Mouse (Mus musculus): ENCODE measurements around the gene Smarca2.

Gene Smarca2

DNA sequence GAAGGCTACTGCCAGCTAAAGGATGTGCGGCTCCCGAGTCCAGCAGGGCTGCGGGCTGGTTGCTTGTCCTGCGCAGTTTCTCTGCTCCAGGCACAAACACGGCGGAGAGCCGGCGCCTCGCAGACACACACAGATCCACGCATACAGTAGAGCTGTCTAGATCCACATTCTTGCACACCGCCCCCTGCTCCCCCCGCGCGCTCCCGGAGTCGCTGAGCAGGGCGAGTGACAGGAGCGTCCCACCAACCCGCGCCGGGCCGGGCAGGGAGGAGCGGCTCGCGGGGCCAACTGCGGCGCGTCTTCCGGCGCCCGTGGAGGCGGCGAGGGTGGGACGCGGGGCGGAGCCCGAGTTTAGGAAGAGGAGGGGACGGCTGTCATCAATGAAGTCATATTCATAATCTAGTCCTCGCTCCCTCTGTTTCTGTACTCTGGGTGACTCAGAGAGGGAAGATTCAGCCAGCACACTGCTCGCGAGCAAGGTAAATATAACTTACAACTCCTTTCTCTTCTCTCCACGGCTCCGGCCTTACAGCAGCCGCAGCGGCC is at the start of gene Smarca2:
Smarca2 (plus strand) TSS at position 296 of the 546 bp plus-strand sequence.
- no peak for DNase-seq (ENCODE audit: extremely low spot score, low read depth, low spot score)

DNA sequence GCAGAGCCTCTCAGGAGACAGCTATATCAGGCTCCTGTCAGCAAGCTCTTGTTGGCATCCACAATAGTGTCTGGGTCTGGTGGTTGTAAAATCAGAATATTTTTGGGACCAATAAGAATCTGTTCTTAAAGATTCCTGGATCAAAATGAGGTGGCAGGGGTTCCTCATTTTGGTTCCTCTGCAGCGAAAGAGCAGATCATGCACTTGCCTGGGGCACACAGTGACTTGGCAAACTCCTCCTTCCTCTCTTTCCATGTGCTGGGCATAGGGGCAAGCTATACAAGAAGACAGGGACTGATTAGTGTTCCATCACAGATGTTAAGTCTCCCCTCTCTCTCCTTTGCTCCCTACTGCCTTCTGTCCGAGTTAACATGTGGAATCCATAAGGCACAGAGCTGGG is 40.0 kb upstream of the Smarca2 start:
- DNase-seq (ENCODE audit: extremely low spot score, low read depth, low spot score), result no peak

DNA sequence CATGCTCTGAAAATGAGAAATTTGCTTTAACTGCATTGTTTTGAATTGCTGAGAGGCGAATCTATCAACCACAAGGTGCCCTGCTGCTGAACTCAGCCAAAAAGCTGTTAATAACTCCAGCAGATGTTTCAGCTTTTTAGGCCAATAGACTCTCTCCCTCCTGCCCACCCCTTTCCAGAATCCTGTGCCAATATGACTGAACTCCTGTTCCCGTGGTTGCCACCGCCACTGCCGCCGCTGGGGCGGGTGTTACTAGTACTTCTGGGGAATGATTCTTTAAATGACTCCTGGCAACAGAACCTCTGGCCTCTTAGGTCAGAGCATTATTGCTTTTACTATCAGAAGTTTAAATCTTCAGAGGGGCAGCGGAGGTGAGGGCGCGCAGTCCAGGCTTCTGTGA is 38.7 kb upstream of the Smarca2 start:
- DNase-seq (ENCODE audit: extremely low spot score, low read depth, low spot score), result no peak

DNA sequence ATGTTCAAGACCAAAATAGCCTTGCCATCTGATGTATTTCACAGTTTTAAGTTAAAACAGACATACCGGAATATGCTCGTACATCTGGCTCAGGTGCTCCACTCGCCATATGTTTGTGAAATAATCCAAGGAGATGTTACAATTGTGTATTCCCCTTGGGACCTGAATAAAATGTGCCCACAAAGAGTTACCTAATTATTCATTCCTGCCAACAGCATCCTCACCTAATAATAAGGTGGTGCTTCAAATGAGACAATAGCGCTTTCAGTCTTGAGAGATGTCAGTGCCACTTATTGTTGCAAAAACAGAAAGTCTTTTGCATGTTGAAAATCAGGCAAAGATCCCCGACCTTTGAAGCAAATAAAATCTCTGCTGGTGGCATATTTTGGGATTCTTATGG is 36.6 kb upstream of the Smarca2 start:
- DNase-seq (ENCODE audit: extremely low spot score, low read depth, low spot score), result no peak

DNA sequence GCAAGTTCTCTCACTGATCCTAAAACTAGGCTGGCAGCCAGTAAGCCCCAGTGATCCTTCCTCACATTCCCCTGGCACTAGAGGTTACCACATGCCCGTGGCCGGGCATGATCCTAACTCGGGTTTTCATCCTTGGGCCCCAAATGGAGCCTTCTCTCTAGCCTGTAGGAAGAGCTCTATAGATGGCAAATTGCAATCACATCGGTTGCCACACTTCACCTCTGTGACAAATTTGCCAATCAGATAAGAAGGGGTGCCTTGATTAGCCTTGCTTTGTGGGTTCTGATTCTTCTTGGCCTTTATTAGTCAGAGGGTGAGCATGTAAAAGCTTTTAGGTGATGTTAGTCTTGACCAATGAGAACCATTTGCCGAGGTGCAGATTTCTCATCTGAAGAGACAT is 35.9 kb upstream of the Smarca2 start:
- no peak for DNase-seq (ENCODE audit: extremely low spot score, low read depth, low spot score)

DNA sequence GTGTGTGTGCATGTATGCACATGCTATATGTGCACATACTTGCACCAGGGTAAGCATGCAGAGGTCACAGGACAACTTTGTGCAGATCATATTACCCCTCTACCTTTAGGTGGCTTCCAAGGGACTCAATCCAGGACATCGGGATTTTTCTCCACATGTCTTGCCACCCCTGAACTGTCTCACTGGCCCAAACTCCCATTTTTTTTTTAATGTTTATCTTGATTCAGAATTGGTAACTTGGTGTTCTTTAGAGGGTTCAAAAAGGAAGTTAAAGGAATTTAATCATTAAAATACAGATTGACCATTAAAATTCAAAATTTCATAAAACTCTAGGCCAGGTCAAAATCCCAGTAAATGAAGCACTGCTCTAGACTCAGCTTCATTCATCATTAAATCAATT is 35.4 kb upstream of the Smarca2 start:
- DNase-seq (ENCODE audit: extremely low spot score, low read depth, low spot score), result no peak

DNA sequence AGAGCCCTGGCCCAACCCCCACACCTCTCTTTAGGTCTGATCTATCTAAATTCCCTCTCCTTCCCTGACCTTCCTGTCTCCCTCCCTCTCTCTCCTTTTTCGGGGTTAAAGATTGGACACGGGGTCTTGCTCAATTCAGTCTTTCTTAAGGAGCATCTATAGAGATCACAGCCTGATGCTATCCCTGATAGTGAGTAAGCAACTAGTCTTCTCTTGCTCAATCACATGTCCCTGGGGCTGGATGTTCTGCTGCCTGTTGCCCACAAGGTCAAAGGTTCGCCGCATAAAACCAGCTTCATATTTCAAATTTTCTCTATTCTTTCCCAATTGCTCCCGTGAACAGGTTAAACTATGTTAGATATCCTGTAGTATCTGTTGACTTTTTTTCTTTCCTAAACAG is 25.2 kb upstream of the Smarca2 start:
- no peak for DNase-seq (ENCODE audit: extremely low spot score, low read depth, low spot score)

DNA sequence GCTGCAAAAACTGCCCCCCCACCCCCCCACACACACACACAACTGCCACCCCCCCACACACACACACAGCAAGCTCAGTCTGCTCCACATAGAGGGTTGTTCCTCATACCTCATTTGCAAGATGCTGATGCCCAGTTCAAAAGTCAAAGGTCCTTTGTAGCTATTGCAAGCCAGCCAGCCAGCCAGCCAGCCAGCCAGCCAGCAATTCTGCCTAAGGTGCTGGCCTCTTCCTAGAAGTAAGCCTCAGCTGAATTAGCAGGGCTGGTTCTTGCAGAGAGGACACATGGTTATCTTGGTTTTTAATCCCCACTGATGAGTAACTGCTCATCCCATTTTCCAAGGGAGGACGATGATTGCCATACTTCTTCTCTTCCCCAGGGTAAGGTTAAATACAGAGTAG is 24.8 kb upstream of the Smarca2 start:
- no peak for DNase-seq (ENCODE audit: extremely low spot score, low read depth, low spot score)

DNA sequence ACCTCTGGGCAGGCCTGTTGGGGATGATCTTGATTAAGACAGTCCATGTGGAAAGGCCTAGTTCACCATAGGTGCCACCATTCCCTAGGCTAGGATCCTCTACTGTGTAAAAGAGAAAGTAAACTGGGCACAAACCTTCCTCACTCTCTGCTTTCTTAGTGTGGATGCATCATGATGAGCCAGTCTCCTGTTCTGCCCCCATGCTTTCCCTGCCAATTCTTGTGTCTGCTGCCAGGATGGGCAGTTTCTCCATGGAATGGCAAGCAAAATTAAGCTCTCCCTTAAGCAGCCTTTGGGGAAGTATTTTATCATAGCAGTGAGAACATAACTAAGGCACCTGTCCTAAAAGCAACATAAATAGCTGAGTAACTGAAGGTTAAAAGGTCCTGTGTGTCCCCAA is 10.2 kb upstream of the Smarca2 start:
- no peak for DNase-seq (ENCODE audit: extremely low spot score, low read depth, low spot score)

DNA sequence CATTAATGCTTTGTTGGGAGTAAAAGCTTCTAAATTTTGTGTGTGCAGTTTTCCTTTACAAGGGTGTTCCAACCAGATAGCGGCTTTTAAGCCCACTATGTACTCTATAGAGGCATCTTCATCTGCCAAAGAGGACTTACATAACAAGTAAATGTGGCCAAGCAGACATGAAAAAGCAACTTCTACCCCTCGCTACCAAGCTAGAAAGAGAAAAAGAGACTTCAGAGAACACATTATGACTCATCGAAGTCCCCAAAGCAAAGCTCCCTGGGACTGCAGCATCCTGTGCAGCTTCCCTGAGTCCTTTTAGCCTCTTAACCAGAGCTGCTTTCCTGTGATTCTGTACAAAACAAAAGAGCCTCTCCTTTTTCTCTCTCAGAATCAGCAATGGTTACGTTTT is 3.4 kb upstream of the Smarca2 start:
- no peak for DNase-seq (ENCODE audit: extremely low spot score, low read depth, low spot score)

DNA sequence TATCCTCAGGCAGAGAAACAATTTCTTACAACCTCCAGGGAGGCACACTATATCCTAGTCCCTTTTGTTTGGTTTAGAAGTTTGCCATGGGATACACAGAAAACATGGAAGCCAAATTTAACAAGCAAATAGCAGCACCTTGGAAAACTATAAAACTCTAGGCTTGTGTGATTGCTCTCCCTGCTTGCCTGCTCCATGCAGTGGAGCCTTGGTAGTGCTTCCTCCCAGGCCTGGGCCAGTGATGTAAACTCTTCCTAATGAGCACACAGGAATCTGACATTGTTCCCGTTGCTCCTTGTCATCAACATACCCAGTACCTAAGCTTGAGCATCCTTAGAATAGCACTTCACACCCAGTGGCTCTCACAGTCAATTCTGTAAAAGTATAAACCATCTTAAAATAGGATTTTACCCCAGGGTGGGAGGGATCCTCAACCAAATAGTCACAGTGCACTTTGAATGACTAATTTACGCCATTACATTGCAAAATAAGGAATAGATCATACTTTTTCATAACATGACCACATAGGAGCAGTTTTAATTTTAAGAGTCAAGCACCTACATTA is 1.5 kb upstream of the Smarca2 start:
- no peak for DNase-seq (ENCODE audit: extremely low spot score, low read depth, low spot score)

DNA sequence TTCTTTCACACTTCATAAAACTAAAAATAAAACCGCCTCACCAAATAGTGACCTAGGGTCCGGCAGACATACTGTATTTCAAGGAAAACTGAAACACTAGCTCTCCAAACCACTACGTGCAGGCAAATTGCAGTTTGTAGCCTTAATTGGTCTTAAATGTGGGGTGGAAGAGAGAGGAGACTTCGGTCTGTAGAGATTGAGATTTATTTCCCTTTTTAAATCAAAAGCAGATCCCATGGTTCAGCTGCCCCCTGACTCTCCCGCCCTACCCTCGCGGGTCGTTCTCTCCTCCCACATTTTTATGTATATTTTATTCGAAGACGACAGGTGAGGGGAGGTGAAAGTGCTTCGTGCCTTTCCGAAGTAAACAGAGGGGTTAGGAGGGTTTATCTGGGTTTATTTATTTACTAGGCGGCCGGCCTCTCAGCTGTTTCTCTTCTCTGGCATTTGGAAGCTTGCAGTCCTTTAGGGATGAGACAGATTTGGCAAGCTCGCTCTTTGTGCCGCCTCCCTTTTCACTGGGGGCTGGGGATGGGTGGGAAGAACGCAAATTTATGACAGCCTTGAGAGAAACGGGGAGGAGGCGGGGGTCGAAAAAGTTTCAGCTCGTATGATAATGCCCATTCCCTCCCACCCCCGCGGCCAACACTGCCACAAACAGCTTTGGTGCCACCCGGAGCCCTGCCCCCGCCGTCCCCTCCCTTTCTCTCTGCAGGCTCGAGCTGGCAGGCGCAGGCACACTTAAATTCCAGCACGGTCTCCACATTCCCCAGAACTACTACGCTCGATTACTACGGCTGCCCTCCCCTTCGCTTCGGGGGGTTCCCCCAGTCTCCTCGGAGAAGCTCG is 720 bp upstream of the Smarca2 start:
- DNase-seq (ENCODE audit: extremely low spot score, low read depth, low spot score), result no peak

DNA sequence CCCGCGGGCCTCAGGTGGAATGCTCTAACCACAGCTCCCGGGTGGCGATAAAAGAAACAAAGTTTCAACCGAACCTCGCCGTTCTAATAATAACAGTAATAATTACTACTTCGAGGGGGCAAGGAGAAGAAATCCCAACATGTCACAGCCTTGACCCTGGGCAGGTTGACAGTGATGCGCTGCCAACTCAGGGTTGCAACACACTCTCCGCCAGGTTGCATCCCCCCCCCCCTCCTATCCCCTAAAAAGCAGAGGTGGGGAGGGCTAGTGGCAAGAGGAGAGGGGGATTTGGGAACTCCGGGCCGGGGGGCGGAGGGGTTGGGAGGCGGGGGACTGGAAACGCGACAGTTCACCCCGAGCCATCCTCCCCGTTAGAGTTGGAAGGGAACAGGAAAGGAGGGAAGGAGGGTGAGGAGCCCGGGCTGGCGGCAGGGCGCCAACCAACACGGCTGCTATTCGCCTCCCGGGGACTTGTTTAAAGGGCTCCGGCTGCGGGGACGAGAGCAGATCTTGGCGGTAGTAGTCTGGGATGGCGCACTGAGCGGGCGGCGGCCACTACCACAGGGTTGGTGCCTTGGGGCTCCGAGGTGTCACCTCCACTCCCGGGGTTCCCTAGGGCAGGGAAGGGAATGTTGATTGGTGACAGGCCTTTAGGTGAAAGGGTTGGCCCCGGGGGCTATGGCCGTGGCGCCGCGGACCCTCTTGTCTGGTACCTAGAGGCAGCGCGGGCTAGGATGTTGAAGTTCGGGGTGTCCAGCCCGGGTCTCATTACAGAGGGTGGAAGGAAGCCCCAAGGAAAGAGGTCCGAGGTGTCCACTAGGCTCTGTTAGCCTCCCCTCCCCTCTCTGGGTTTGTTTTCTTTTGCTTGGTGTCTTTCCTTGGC is 829 bp downstream of the Smarca2 start:
- DNase-seq (ENCODE audit: extremely low spot score, low read depth, low spot score), result no peak

DNA sequence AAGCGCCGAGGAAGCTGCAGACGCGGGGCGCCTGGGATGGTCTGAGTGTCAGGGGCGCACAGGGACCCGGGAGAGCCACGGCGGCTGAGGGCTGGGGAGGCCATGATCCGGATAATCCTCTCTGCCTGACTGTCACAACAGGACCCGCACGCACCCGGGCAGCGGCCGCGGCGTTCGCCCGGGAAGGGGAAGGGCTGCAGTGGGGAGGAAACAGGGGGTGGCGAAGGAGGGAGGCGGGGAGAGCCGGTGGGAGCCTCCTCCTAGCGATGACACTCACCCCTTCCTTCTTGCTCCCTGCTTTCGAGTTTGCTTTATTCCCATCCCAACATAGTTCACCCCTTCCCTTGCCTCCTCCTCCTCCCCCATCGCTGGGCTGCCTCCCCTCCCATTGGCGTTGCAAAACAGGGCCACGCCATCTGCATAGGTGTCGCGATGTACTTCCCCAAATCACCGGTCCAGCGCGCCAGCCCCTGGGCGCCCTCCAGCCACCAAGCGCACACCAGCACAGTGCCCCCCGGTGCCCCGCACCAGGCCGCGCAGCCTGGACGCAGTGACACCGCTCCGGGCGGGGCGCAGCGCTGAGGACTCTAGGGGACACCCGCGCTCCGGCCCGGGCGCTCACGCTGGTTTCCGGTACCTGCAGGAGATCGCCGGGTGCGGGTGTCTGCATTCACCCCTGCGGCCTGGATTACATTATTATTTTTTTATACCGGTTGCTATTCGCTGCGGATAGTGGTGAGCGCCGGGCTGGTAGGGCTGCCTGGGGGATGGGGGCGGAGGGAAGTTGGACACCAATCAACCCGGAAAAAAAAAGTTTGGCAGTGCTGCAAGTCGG is 1.7 kb downstream of the Smarca2 start:
- no peak for DNase-seq (ENCODE audit: extremely low spot score, low read depth, low spot score)

DNA sequence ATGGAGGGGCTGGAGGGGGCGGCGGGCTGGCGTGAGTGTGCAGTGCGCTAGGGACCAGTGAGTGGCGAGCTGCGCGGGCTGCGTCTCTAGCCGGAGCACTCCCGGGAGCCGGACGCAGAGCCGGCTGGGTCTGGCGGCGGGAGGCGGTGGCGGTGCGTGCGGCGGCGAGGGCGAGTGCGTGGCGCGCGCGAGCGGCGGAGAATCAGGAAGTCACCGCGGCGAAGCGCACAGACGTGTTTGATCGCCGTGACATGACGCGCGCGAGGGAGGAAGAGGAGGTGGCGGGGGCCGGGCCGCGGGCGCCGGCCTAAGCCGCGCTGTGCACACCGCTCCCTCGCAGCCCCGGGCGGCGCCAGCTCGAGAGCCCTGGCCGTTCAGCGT is 2.3 kb downstream of the Smarca2 start:
- no peak for DNase-seq (ENCODE audit: extremely low spot score, low read depth, low spot score)

DNA sequence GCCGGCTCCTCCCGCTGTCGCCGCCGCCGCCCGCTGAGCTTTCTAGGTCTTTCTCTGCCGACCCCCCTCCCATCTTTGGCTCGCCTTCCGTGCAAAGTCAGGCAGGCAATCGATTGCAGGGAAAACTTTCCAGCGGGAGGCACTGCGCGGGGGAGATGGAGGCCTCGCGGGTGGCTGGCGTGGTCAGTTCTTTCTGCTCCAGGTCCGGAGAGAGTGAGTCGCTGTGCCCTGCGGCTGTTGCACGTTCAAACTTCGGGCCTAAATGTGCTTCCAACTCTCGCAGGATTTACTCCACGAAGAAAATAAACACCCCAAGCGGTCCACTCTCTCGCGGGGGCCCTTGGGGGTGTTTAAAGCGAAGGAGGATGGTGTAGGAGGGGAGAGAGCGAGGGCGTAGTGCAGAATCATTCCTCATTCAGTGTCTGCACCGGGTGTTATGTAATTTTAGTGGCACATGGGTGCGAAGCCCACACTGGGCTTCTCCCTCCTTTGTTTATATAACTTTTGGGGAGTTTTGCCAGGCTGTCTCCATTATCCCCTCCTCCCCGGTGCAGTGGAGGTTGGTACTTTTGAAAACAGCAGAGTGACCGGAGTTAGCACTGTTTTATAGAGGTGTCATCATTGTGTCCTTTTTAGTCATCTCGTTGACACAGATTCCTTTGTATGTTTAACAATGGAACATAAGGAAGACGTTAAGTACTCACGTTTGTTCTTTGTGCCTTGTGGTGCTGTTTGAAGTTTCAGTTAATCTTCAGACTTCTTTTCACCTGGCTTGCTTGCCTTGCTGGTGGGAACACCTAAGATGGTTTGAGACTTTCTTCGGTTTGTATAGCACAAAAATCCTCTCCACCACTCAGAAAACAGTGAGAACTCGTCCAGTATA is 2.9 kb downstream of the Smarca2 start:
- no peak for DNase-seq (ENCODE audit: extremely low spot score, low read depth, low spot score)

DNA sequence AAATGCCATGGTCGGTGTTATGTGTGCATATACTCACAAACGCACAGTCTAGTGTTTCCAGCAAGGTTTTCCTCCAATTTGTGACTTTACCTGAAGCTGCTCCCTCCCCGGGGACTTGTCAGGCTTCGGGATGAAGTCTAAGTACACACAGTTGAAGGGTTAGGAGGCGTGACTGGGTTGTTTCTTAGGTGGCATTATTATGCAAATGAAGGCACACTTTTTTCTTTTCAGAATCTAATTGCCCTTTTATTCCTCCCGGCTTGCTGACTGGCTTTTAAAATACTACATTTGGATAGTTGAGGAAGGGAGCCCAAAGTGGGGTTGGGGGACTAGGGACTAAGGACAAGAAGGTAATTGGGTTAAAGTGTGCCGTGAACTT is 3.6 kb downstream of the Smarca2 start:
- no peak for DNase-seq (ENCODE audit: extremely low spot score, low read depth, low spot score)

DNA sequence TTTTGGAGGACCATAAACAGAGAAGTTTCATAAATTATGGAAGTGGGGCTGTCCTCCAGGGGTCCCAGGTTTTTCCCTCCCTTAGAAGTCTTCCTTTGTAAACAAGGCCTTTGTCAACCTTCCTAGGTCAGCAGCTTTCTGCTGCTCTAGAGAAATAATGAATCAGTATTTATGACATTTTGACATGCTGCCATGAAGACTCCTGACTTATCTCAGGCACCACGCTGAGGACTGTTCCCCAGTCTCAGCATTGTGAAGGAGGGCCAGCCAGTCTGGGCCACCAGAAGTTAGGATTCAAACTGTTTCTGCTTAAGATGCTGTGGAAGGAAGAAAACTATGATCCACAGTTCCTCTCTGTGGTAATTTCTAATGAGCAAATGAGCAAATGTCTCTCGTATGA is 4.8 kb downstream of the Smarca2 start:
- no peak for DNase-seq (ENCODE audit: extremely low spot score, low read depth, low spot score)

DNA sequence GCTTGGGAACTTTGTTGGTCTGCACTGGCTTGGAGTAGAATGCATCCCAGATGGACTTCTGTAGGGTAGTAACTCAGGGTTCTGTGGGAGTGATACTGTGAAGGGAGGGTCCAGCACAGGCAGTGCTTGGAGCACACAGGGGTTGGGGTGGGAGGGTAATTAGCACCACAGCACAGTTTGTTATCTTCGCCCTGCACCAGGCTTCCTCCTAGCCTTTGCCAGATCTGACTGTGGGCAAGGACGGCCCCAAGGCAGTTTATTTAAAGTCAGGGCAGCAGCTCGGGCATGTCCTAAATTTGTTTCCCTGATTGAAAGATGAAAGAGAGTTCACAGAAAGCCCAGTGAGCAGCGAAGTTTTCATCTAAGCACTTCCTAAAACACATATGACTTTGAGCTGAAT is 8.1 kb downstream of the Smarca2 start:
- DNase-seq (ENCODE audit: extremely low spot score, low read depth, low spot score), result no peak

DNA sequence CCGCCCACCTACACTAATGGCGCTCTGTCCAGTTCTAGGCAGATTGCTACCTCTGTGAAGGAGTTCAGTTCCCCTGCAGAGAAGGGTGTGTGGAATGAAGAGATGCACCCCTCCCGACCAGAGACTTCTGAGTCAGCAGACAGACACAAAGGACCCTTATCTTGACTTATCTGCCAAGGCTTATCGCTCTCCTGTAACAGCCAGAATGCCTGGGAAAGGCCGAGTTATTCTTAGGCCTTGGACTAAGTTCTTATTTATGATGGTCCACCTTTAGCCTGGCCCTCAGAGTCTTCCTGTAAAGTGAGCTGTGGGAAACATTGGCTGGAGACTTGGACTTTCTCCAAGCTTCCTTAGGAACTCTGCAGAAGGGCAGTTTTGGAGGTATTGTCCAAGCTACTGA is 8.8 kb downstream of the Smarca2 start:
- DNase-seq (ENCODE audit: extremely low spot score, low read depth, low spot score), result no peak
